Mouse (Mus musculus): ENCODE measurements around the gene Eif2ak1.

Eif2ak1 gene

DNA sequence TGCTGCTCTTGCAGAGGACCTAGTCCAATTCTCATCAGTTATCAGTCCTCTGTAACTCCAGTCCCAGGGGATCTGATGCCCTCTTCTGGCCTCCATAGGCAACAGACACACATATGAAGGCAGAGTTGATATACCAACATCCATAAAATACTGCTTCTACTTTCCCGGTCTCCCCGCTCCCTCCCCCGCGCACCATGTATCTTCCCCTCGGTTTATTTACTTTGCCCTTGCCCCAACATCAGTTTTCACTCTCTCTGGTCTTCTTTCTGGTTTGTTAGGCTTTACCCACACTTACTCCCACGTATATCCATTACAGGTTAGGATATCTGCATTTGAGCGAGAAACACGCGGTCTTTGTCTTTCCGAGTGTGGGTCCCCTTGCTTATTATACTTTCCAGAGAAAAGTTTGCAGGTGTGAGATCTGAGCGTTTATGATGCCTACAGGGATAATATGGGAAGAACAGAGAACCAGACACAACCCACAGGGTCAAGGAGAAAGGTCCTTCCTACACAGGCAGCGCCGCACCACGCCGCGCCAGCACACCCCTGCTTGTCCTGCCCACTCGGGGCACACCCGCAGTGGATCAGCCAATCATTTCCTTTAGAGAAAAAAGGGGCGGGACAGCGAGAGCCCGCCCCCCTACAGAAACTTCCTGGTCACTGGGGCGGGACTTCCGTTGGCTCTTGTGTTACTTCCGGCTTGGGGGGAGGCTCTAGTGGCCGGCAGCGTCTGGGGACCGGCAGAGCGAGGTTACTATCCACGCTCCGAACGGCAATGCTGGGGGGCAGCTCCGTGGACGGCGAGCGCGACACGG is at the start of gene Eif2ak1:
Gene Eif2ak1 (plus strand): TSS at position 673 of the 815 bp plus-strand sequence.
- TF ChIP-seq GATA4 (IDR thresholded peaks at IDR 0.05; ENCODE audit: insufficient replicate concordance, low read length), result no peak; the same call in 1 of the 2 replicates

DNA sequence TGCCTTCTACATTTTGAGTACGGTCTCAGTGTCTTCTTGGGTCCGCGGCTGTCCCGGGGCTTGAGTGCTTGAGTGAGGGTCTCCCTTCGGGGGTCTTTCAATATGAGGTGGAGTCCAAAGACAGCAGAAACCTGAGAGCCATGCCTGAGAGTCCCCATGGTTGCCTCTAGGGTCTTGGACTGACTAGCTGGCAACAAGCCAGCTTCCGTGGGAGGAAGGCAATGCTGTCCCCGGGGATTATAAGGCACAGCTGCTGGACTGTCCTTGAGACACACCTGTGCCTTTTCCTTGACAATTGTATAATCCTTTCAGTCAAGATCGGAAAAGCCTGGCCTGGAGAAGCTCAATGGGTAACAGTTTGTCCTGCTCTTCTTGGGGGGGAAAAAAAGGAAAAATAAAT is 35.6 kb upstream of the Eif2ak1 start:
- no peak for TF ChIP-seq GATA4 (IDR thresholded peaks at IDR 0.05; ENCODE audit: insufficient replicate concordance, low read length)

DNA sequence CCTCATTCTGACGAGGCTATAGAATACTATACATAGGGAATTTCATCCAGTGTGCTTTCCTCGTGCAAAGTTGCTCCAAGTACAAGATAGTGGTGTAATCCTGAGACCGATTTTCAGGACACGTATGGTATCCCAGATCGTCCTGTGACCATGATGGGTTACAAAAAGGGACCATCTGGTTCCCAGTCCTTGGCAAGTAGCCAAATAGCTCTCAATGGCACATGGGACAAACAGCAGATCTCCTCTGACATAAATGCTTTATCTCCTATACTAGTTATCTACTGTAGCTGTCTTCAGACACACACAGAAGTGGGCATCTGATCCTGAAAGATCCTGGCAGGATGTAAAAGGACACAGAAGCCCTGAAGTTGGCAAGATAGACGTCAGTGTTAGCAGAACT is 32.2 kb upstream of the Eif2ak1 start:
- TF ChIP-seq GATA4 (IDR thresholded peaks at IDR 0.05; ENCODE audit: insufficient replicate concordance, low read length), result no peak

DNA sequence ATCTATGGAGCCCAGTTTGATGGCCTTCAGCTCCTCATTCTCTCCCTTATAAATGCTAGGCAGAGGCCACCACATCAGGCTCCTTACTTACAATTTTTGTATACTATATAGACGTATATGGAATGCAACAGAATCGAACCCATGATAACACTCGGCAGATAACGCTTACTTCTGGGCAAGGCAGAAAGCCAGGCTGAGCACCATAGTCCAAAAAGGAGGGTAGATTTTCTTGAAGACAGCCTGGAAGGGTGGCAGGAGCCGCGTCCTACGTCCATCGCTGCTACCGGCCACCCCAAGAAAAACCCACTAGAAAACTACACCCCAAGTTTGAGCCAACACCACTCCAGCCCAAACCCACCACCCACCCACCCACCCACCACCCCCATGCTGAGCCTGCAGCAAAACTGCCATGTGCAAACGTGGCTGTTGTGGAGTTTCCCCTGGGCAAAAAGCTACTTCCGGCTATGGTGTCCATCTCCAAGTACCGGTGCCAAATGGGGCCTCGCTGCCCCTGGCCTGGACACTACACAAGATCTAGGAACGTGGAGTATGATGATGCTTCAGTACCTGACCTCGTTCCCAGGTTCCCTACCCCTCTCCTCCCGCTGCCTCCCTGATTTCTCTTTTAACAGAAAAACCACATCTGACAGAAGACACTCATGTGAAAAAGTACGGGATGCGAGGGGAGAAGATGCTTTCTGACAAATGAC is 13.4 kb upstream of the Eif2ak1 start:
- TF ChIP-seq GATA4 (IDR thresholded peaks at IDR 0.05; ENCODE audit: insufficient replicate concordance, low read length), result no peak

DNA sequence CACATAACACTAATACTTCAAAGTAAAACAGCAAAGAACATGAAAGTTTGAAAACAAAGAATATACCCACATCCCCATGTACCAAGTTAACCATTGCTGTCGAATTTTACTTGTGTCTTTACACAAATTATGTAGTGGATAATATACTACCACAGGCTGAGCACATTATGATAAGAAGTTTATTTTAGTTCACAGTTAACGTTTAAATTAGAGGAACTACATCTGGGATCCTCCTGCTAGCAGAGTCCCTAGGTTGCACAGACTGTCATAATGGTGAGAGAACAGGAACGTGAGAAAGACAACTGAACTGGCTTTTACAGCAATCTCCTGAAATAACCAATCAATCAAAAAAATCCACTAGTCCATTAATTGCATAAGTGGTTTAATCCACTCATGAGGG is 10.3 kb upstream of the Eif2ak1 start:
- TF ChIP-seq GATA4 (IDR thresholded peaks at IDR 0.05; ENCODE audit: insufficient replicate concordance, low read length), result no peak

DNA sequence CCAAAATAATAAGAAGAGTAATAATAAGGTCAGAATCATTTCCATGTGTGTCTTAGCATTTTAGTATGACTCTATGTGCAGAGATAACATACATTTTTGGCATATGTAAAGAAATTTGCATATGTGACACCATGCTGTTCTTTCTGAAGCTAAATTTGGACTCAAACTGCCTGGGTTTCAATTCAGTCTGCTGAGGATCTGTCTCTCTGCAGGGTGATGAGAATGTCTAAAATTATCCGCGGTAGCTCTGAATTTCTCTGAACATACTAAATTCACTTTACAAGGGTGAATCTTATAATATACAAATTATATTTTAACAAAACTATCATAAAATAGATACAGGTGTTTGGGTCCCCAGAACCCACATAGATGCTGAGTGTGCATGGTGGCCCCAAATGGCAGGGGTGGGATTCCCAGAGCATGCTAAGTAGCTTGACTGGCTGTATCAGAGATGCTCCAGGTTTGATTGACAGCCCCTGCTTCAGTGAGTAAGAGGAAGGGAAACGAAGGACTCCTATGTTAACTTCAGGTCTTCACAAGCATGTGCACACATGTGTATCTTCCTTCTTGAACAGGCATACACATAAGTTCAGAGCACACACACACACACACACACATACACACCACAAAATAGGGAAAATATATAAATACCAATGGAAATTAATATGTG is 8.0 kb upstream of the Eif2ak1 start:
- no peak for TF ChIP-seq GATA4 (IDR thresholded peaks at IDR 0.05; ENCODE audit: insufficient replicate concordance, low read length)

DNA sequence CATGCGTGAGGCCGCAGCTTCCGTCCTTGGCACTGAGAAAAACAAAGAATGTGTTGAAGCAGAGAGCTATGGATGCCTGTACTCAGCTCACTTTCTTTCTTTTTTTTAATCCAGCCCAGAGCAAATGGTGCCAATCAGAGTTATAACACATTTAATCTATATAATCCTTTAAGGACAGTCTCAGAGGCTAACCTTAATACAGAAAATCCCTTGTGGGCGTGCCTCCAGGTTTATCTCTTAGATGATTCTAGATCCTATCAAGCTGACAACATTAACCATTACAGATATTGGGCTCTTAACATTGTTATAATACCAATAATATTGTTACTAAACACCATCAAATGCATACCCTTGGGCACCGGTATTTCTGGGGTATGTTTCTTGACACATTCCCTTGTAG is 5.9 kb upstream of the Eif2ak1 start:
- TF ChIP-seq GATA4 (IDR thresholded peaks at IDR 0.05; ENCODE audit: insufficient replicate concordance, low read length), result no peak

DNA sequence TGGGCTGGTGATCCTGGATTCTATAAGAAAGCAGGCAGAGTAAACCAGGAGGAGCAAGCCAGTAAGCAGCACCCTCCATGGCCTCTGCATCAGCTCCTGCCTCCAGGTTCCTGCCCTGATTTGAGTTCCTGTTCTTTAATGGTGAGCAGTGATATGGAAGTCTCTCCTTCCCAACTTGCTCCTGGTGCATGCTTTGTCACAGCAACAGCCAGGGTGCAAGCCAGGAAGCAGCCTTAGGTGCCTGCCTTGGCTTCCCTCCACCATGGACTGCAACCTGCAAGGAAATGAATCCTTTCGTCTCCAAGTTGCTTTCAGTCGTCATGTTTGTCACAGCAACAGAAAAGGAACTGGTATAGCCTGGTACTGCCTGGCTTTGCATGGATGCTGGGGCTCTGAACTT is 3.0 kb upstream of the Eif2ak1 start:
- no peak for TF ChIP-seq GATA4 (IDR thresholded peaks at IDR 0.05; ENCODE audit: insufficient replicate concordance, low read length)

DNA sequence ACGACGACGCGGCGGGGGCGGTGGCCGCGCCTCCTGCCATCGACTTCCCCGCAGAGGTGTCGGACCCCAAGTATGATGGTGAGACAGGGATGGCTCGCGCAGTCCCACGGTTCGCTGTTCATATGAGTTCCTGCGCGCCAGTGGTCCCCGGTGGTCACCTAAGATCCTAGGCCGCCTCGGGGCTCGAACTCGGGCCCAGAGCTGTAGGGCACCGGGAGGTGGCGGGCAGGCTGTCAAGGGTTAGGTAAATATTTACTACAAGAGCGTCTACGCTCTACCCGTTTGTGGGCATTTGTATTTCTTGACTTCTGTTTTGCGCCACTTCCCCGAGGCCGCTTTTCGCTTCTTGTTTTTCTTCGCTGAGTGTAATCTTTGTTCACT is 333 bp downstream of the Eif2ak1 start:
- no peak for TF ChIP-seq GATA4 (IDR thresholded peaks at IDR 0.05; ENCODE audit: insufficient replicate concordance, low read length)

DNA sequence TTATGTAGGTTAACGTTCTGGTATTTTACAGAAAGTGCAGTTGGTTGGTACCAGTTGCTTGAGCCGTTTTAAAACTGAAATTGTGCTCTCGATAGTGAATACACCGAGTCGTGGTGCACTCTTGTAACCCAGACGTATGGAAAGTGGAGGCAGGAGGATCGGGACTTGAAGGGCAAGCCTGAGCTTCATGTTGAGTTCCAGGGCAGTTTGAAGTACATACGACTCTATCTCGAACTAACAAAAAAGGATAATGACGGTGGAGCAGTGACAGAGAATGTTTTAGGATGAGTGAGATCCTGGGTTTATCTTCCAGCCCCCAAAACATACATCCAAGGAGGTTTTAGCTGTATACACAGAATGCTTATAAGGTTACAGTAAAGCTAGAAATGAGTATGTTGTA is 873 bp downstream of the Eif2ak1 start:
- no peak for TF ChIP-seq GATA4 (IDR thresholded peaks at IDR 0.05; ENCODE audit: insufficient replicate concordance, low read length)

DNA sequence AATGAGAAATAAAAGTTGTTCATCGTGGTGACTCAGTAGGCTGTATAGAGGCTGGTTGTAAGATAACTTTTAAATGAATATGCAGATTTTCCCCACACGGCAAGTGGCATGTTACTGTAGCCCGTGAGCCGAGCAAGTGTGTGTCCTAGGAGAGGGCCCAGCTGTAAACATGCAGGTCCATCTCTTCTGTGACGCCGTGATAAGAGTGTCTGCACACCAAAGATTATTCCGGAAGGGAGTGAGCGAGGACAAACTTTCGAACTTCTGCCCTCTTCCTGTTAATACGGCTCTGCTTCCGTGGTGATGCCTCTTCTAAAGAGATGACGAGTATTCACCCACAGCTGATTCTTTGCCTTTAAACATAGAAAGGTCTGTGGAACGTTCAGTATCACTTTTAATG is 1.4 kb downstream of the Eif2ak1 start:
- TF ChIP-seq GATA4 (IDR thresholded peaks at IDR 0.05; ENCODE audit: insufficient replicate concordance, low read length), result no peak

DNA sequence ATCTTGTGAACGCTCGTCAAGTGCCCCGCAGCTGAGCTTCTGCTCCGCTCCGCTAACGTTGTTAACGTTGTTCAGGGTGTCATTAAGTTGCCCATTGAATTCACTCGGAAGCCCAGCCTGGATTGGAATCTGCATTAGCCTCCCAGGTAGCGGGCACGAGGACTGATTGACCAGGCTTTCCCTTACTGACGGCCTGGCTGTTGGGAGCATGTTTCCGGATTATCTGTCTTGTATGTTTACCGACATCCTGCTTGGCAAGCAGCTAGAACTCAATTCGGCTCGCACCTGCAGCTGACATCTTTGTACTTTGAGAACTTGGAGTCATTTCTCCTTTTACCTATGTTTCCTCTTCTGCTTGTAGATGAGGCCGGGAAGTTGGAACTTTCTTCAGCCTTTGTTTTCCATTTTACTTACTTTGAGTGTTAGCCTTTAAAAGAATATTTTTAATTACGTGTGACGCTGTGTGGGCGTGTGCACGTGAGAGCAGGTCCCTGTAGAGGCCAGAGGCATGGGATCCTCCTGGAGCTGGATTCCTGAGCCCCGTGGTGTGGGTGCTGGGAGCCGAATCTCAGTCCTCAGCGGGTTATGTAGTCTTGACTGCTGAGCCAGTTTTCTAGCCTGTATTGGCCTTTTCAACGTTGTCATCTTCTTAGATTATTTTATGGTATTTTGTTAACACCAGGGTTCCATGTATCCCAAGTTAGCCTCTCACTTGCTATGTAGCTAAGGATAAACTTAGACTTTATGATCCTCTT is 2.5 kb downstream of the Eif2ak1 start:
- no peak for TF ChIP-seq GATA4 (IDR thresholded peaks at IDR 0.05; ENCODE audit: insufficient replicate concordance, low read length)

DNA sequence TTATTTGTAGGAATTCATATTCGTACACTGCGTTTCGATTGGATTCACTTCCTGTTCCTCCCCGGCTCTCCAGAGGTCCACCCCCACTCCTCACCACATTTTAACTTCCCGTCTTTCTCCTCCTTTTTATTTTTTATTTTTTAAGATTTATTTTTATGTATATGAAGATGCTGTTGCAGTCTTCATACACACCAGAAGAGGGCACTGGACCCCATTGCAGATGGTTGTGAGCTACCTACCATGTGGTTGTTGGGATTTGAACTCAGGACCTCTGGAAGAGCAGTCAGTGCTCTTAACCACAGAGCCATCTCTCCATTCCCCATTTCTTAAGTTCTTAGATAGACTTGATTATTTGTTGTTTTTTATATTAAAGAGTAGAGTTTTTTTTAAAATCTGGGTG is 3.2 kb downstream of the Eif2ak1 start:
- TF ChIP-seq GATA4 (IDR thresholded peaks at IDR 0.05; ENCODE audit: insufficient replicate concordance, low read length), result no peak

DNA sequence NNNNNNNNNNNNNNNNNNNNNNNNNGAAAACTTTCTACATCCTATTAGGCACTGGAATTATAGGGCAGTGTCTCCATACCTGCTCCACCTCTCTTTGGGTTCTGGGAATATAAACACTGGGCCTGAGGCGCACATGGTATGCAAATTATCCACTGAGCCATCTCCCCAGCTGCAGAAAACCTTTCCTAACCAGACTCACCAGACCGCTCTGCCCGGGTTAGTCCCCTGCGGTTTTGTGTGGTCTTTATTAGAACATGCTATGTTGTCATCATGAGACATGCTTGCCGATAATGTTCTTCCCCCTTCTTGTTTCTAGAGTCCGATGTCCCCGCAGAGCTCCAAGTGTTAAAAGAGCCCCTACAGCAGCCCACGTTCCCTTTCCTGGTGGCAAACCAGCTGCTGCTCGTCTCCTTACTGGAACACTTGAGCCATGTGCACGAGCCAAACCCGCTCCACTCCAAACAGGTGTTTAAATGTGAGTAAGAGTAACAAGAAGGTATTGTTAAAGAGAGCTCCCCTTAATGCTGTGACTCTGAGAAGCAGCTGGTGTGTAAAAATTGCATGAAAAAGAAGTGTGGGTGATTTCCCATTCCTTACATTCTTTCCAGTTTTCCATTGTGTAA is 54.1 kb downstream of the Eif2ak1 start:
- no peak for TF ChIP-seq GATA4 (IDR thresholded peaks at IDR 0.05; ENCODE audit: insufficient replicate concordance, low read length)

DNA sequence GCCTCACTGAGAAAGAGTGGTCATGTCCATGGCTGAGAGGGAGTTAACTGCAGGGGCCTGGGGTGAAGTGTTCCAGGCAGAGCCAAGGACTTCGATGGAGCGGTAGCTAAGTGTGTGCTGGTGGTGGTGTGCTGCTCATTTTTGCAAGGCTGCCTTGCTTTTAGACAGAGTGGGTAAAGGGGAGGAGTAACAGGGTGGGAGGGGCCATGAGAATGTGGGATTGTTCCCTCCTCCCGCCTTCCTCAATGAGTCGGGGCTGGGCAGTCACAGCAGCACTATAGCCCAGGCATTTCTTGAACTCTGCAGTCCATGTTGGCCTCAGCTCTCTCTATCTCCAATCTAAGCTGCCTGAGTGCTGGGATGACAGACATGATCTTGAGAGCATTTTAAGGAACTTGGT is 57.0 kb downstream of the Eif2ak1 start:
- TF ChIP-seq GATA4 (IDR thresholded peaks at IDR 0.05; ENCODE audit: insufficient replicate concordance, low read length), result no peak

Measured in liver, adult (tissue).